Mouse (Mus musculus) heart, embryonic 11.5 days (tissue): ENCODE results near the gene Ndufs8. TPM values are rescaled to one million over a fixed set of nuclear protein-coding genes. Genes with fewer than 3 reads are reported as not detected.
A peak's percentile ranks its signal among the peaks of the same experiment; 100 is the strongest.
"Not testable (repeated sequence)": the region's sequence is repeated elsewhere in the genome, so short reads cannot be mapped to it uniquely, and the experiment has no call there.

Experiments used
- ATAC-seq: fragments of 200-750 bp; cut with Nextera tagmentation; replicated peaks from 2 replicates; pipeline ENCODE4 v1.8.0; 2017; ENCODE audit warnings: moderate library complexity; ENCODE audit not compliant: insufficient number of reproducible peaks, low FRiP score, low TSS enrichment
- H3K27ac ChIP-seq: fragments of 300-500 bp; sonication (generic); 2 replicates; pipeline ENCODE4 v1.5.1; 2014; ENCODE audit warnings: mild to moderate bottlenecking, low read depth, low read length
- H3K27me3 ChIP-seq: fragments of 300-500 bp; sonication (generic); 2 replicates; pipeline ENCODE4 v1.6.1; 2014; ENCODE audit warnings: mild to moderate bottlenecking, low read length, mixed read lengths; ENCODE audit not compliant: control insufficient read depth, insufficient read depth
- H3K36me3 ChIP-seq: fragments of 300-500 bp; sonication (generic); 2 replicates; pipeline ENCODE4 v1.6.1; 2014; ENCODE audit warnings: mild to moderate bottlenecking, low read length, moderate library complexity, mixed read lengths; ENCODE audit not compliant: control insufficient read depth, insufficient read depth
- H3K4me1 ChIP-seq: fragments of 300-500 bp; sonication (generic); 2 replicates; pipeline ENCODE4 v1.6.1; 2014; ENCODE audit warnings: low read length; ENCODE audit not compliant: control insufficient read depth, insufficient read depth
- H3K4me2 ChIP-seq: fragments of 300-500 bp; sonication (generic); 2 replicates; pipeline ENCODE4 v1.6.1; 2014; ENCODE audit warnings: mild to moderate bottlenecking, moderate library complexity
- H3K4me3 ChIP-seq: fragments of 300-500 bp; sonication (generic); 2 replicates; pipeline ENCODE4 v1.5.1; 2014; ENCODE audit warnings: low read depth, low read length
- H3K9ac ChIP-seq: fragments of 300-500 bp; sonication (generic); 2 replicates; pipeline ENCODE4 v1.6.1; 2014; ENCODE audit warnings: mild to moderate bottlenecking, low read depth, low read length, moderate library complexity
- H3K9me3 ChIP-seq: fragments of 300-500 bp; sonication (generic); replicated peaks from 2 replicates; pipeline ENCODE4 v1.6.1; 2016; ENCODE audit warnings: low read length; ENCODE audit not compliant: control insufficient read depth
- WGBS: fragments of 180-500 bp; shearing (Covaris S2); extraction: QIAGEN DNeasy Blood & Tissue Kit; methylation state at CpG from one replicate; pipeline ENCODE4 v1.1.7; 2014; ENCODE audit not compliant: insufficient replicate concordance; 5-methylcytosine and 5-hydroxymethylcytosine counted together
- polyA plus RNA-seq: library from polyadenylated mRNA; unstranded; fragments of >200 nt; fragmentation: Nextera tagmentation; extraction: Ambion mirVana; gene quantifications from 2 replicates; pipeline ENCODE4 v1.2.1, GENCODE M21; 2014

Gene Ndufs8
- polyA plus RNA-seq: 364 and 376 TPM in 2 replicates

DNA sequence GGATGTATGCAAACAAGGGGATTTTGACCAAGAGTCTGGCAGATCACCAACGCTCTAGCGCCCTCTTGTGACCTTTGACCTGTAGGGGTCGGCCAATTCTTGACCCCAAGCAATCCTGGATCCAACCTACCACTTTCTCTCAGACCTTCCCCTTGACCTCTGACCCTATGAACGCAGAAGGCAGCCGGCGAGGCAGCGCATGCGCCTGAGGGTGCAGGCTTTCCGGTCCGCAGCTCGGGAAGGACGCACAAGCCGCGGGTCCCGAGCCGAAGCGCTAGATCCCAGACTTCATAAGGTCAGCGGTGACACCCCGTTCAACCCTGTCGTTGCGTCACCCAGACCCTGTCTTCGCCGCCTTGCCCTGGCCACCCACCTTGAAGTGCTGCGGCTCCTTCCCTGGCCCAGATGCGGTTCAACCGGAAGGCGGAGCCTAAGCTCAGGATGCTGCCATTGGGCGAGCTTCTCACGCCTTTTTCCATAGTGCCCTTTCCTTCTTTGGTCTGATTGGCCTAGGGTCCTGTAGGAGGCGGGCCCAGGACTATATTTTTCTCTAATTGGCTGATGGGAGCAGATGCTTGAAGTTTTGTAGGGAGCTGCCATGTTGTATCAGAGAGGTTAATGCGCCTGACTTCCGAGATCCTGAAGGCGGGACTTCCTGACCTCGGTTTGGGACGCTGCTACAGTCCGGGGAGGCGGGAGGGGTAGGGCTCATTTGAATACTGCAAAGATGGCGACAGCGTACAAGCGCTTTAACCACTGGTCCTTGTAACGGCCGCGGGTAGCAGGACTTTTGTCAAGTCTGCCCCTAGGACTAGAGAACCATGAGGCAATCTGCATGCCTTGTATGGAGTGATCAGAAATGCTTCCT is at the start of gene Ndufs8:
Gene Ndufs8 (minus strand): TSS at position 438 of the 868 bp plus-strand sequence.
- H3K4me2 ChIP-seq: peak within 1 kb of the TSS; percentile 78

DNA sequence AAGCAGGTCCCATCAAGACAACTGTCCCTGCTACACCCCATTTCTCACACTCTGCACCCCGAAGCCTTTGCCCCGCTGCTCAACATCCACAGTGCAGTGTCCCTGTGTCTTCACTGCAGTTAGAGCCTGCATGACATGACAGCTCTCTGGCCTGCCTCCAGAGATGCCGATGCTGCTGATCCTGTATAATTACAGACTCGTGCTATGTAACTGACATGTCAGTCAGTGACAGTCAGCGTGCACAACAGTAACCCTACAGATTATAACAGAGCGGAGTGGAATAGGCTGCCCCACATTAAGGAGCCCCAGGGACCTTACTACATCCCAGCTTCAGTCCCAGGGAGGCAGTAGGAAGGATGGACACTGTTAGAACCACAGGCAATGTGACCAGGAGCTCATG is 49.2 kb upstream of the Ndufs8 start:
- ATAC-seq: not testable (repeated sequence)

More for the DNA sequence above, at the start of gene Ndufs8:
- Histone ChIP-seq H3K9ac (peak within 1 kb of the TSS; percentile 77), H3K36me3 (0 out of 2 replicates have a peak, but pooled peaks cover 3% of the 10 kb centered on the region), H3K27me3 (no peaks in the 10 kb centered on the region), H3K9me3 (no peaks in the 10 kb centered on the region), H3K27ac (peak within 1 kb of the TSS; percentile 78), H3K4me1 (peaks cover 14% of the 10 kb centered on the region), H3K4me3 (peak within 1 kb of the TSS; percentile 62)
- peak; percentile 96 for ATAC-seq
- WGBS: under 1% methylated on average over 43 of the region's 43 CpGs

DNA sequence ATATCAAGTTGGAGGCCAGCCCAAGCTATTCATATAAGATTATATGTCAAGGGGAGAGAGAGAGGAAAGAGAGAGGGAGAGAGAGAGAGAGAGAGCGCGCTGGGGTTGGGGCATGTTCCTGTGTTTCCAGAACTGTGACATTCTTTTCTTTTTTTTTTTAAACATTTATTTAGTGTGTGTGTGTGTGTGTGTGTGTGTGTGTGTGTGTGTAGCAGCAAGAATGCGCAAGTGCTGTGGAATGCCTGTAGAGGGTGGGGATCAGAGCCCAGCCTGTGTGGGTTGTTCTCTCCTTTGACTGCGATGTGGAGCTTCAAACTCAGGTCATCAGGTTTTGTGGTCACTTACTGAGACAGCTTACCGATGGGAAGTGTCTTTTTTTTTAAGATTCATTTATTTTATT is 47.6 kb upstream of the Ndufs8 start:
- Histone ChIP-seq H3K9me3 (no peaks in the 10 kb centered on the region), H3K36me3 (no peaks in the 10 kb centered on the region), H3K27ac (no peak overlapping the region), H3K9ac (no peak overlapping the region), H3K27me3 (peaks cover 5% of the 10 kb centered on the region; the same call in 1 of the 2 replicates), H3K4me3 (no peak overlapping the region), H3K4me1 (no peaks in the 10 kb centered on the region), H3K4me2 (no peak overlapping the region)
- ATAC-seq: no peak
- 81% methylated on average over 5 of the region's 5 CpGs for WGBS

More for the DNA sequence above, 49.2 kb upstream of the Ndufs8 start:
- H3K4me3 ChIP-seq, H3K27me3 ChIP-seq, H3K9ac ChIP-seq, H3K4me1 ChIP-seq, H3K36me3 ChIP-seq, H3K4me2 ChIP-seq, H3K9me3 ChIP-seq, H3K27ac ChIP-seq: not testable (repeated sequence)
- 75% methylated on average over 6 of the region's 6 CpGs for WGBS

DNA sequence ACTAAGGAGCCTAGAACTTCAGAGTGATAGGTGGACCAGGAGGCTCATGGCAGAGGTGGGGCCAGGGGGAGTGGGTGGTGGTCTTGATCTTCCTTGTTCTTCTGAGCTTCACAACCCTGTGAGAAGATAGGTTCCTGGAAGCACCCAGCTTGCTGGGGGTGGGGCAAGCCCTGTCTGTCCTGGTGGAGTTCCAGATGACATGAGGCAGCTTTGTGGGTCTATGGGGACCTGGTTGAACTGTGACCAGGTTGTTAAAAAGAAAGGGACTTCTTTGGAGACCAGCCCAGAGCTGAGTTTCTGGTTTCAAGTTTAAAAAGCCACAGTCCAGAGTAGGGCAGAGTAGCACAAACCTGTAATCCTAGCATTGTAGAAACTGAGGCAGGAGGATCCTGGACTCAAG is 46.5 kb upstream of the Ndufs8 start:
- H3K4me2 ChIP-seq: no peak overlapping the region
- no peaks in the 10 kb centered on the region for H3K36me3 ChIP-seq
- H3K9ac ChIP-seq: no peak overlapping the region
- no peak overlapping the region for H3K4me3 ChIP-seq
- no peak for ATAC-seq
- no peak overlapping the region for H3K27ac ChIP-seq
- H3K4me1 ChIP-seq: no peaks in the 10 kb centered on the region
- no peaks in the 10 kb centered on the region for H3K9me3 ChIP-seq
- H3K27me3 ChIP-seq: peaks cover 5% of the 10 kb centered on the region; the same call in 1 of the 2 replicates

DNA sequence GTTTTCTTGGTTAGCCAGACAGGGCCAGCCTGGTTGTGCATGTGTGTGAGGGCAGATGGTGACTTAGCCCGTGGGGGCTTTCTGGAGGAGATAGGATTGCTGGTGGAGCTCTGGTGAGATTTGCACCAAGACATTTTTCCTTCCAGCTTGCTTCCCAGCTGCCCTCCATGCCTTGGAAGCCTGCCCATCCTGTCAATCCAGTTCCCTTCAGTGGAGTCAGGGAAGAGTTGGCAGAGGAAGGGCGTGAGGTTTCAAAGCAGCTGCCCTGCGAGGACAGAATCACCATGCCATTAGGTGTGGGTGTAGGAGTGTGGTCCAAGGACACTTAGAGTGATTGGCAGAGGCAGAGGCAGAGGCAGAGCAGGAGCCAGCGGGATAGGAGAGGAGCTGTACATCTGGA is 45.9 kb upstream of the Ndufs8 start, which contains the start of gene Aldh3b3:
Gene Aldh3b3 (plus strand): TSS at position 176 of the 400 bp plus-strand sequence.
- Histone ChIP-seq H3K27me3 (peaks cover 3% of the 10 kb centered on the region; the same call in 1 of the 2 replicates), H3K9me3 (no peaks in the 10 kb centered on the region), H3K27ac (no peak within 1 kb of the TSS), H3K9ac (no peak within 1 kb of the TSS), H3K4me3 (no peak within 1 kb of the TSS), H3K36me3 (no peaks in the 10 kb centered on the region), H3K4me1 (no peaks in the 10 kb centered on the region), H3K4me2 (no peak within 1 kb of the TSS)
- ATAC-seq: no peak
- WGBS: 74% methylated on average over 4 of the region's 4 CpGs

DNA sequence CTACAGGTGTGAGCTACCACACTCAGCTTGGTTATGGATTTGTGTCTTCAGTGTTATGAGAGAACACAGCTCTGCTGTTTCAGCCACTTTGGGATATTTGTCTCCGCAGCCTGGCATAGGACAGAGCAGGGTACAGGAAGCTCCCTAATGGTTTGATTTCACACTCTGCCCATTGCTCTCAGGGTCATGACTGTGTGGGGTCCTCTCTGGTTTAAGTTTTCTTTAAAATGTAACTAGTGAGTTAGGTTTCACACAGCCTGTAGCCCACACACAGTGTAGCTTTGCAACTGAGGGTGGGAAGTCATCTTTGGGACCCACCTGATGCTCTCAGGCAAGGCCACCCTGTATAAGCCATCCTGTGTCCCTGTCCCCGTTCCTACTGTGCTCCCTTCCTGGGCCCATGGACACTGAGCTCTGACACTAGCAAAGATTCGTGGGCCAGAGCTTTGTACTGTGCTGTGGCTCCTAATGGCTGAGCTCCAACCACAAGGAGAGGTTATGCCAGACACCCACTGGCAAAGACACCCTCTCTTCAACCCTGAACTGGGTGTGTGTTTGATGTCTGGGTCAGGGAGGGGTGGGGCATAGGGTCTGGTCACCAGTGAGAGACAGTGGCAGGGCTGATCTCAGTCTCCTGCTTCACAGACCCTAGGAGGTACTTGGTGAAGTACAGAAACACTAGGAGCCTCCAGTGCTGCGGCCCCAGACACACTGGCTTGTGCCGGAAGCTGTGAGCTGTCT is 44.9 kb upstream of the Ndufs8 start:
- H3K27me3 ChIP-seq, H3K9ac ChIP-seq, H3K27ac ChIP-seq, H3K4me3 ChIP-seq, H3K4me2 ChIP-seq, H3K9me3 ChIP-seq, H3K4me1 ChIP-seq, H3K36me3 ChIP-seq, ATAC-seq: not testable (repeated sequence)
- 83% methylated on average over 5 of the region's 5 CpGs for WGBS

DNA sequence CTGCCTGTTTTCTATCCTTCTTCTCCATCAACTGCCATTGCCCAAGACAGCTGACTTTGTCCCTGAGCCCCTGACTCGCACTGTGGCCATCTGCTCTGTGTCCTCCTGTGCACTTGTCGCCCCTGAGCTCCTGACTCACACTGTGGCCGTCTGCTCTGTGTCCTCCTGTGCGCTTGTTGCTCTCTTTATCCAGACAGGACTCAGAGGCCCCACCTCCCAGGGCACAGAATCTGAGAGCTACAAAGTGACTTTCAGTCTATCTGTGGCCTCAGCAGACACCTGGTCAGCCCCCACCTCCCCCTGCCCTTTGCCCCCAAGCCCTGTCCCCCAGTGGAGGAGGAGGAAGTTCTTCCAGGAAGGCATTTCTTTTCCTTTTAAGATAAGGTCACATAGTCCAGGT is 43.2 kb upstream of the Ndufs8 start:
- no peaks in the 10 kb centered on the region for H3K4me1 ChIP-seq
- H3K9ac ChIP-seq: no peak overlapping the region
- H3K27ac ChIP-seq: no peak overlapping the region
- H3K4me3 ChIP-seq: no peak overlapping the region
- H3K36me3 ChIP-seq: no peaks in the 10 kb centered on the region
- H3K4me2 ChIP-seq: no peak overlapping the region
- H3K9me3 ChIP-seq: no peaks in the 10 kb centered on the region
- WGBS: 32% methylated on average over 4 of the region's 4 CpGs
- peaks cover 3% of the 10 kb centered on the region; the same call in 1 of the 2 replicates for H3K27me3 ChIP-seq
- no peak for ATAC-seq

DNA sequence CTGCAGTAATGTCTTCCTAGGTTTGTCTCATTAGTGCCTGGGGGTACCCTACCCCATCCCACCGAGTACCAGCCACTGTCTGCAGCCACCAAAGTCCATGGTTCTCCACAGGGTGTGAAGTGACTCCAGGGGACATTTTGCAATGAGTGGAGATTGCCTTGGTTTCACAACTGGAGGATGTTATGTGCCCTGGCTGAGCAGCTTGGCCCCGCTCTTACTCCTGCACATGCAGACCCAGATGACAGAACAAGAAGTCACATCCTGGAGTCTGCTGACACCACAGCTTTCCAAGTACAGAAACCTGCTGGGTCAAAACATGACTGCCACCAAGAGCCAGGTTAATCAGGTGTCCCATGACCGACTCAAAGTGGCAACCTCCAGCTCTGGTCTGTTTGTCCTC is 42.5 kb upstream of the Ndufs8 start:
- 72% methylated on average over 3 of the region's 3 CpGs for WGBS

More for the DNA sequence above, 42.5 kb upstream of the Ndufs8 start:
- Histone ChIP-seq H3K36me3 (no peaks in the 10 kb centered on the region), H3K4me3 (no peak overlapping the region), H3K9me3 (no peaks in the 10 kb centered on the region), H3K4me2 (no peak overlapping the region), H3K27me3 (peaks cover 3% of the 10 kb centered on the region; the same call in 1 of the 2 replicates), H3K9ac (no peak overlapping the region), H3K4me1 (no peaks in the 10 kb centered on the region), H3K27ac (no peak overlapping the region)
- no peak for ATAC-seq
